Mouse (Mus musculus) heart, embryonic 13.5 days (tissue): Measurements from ENCODE around the gene Krt5. TPM values are rescaled to one million over a fixed set of nuclear protein-coding genes. Genes with fewer than 3 reads are reported as not detected.
"Not testable (repeated sequence)": the region's sequence is repeated elsewhere in the genome, so short reads cannot be mapped to it uniquely, and the experiment has no call there.

ENCODE experiments used
- ATAC-seq: fragments of 200-750 bp; cut with Nextera tagmentation; 2 replicates; pipeline ENCODE4 v1.8.0; 2017; ENCODE audit warnings: moderate TSS enrichment; ENCODE audit not compliant: insufficient number of reproducible peaks, low FRiP score, low TSS enrichment; ENCODE audit errors: extremely low read depth
- H3K27ac ChIP-seq: fragments of 300-500 bp; sonication (generic); replicated peaks from 2 replicates; pipeline ENCODE4 v1.5.1; 2015; ENCODE audit warnings: moderate library complexity, mild to moderate bottlenecking, inconsistent platforms
- H3K27me3 ChIP-seq: fragments of 300-500 bp; sonication (generic); replicated peaks from 2 replicates; pipeline ENCODE4 v1.6.1; 2015; ENCODE audit warnings: mild to moderate bottlenecking, inconsistent platforms
- H3K36me3 ChIP-seq: fragments of 300-500 bp; sonication (generic); 2 replicates; pipeline ENCODE4 v1.6.1; 2015; ENCODE audit warnings: mild to moderate bottlenecking, inconsistent platforms
- H3K4me1 ChIP-seq: fragments of 300-500 bp; sonication (generic); 2 replicates; pipeline ENCODE4 v1.6.1; 2015; ENCODE audit warnings: inconsistent platforms
- H3K4me2 ChIP-seq: fragments of 300-500 bp; sonication (generic); 2 replicates; pipeline ENCODE4 v1.6.1; 2015; ENCODE audit warnings: inconsistent platforms, mild to moderate bottlenecking, moderate library complexity
- H3K4me3 ChIP-seq: fragments of 300-500 bp; sonication (generic); 2 replicates; pipeline ENCODE4 v1.5.1; 2015; ENCODE audit warnings: moderate library complexity, mild to moderate bottlenecking, inconsistent platforms
- H3K9ac ChIP-seq: fragments of 300-500 bp; sonication (generic); 2 replicates; pipeline ENCODE4 v1.6.1; 2015; ENCODE audit warnings: inconsistent platforms, mild to moderate bottlenecking, moderate library complexity
- H3K9me3 ChIP-seq: fragments of 300-500 bp; sonication (generic); 2 replicates; pipeline ENCODE4 v1.6.1; 2016; ENCODE audit warnings: inconsistent platforms
- WGBS: fragments of 180-500 bp; shearing (Covaris S2); methylation state at CpG from one replicate; pipeline ENCODE4 v1.1.7; 2015; ENCODE audit warnings: mixed read lengths; 5-methylcytosine and 5-hydroxymethylcytosine counted together
- microRNA-seq: library from miRNA; unstranded; fragments of <30 nt; microRNA quantifications from one replicate; pipeline ENCODE4, GENCODE M21; 2016
- polyA plus RNA-seq: library from polyadenylated mRNA; unstranded; fragments of >200 nt; fragmentation: Nextera tagmentation; extraction: Ambion mirVana; gene quantifications from 2 replicates; pipeline ENCODE4 v1.2.1, GENCODE M21; 2015

Krt5 gene
- polyA plus RNA-seq, 1 experiment from 2014 or later = 3.6 TPM

- 66% methylated on average over 8 of the region's 8 CpGs for WGBS
- Histone ChIP-seq H3K36me3 (no peaks in the 10 kb centered on the region), H3K9ac (no peak overlapping the region), H3K4me2 (no peak overlapping the region), H3K4me3 (no peak overlapping the region), H3K27me3 (peaks cover 24% of the 10 kb centered on the region), H3K4me1 (no peaks in the 10 kb centered on the region), H3K27ac (no peak overlapping the region), H3K9me3 (no peaks in the 10 kb centered on the region)
- no peak for ATAC-seq
Observed at GRCm38 (mm10) chr15:101699866-101700265, 12.8 kb downstream of the Krt5 start.

- peaks cover 29% of the 10 kb centered on the region for H3K27me3 ChIP-seq
- no peak overlapping the region for H3K9ac ChIP-seq
- H3K4me1 ChIP-seq = no peaks in the 10 kb centered on the region
- 43% methylated on average over 3 of the region's 3 CpGs for WGBS
- ATAC-seq = no peak
- H3K4me3 ChIP-seq = no peak overlapping the region
- no peak overlapping the region for H3K4me2 ChIP-seq
- H3K27ac ChIP-seq = no peak overlapping the region
- H3K9me3 ChIP-seq = no peaks in the 10 kb centered on the region
- no peaks in the 10 kb centered on the region for H3K36me3 ChIP-seq
Observed at GRCm38 (mm10) chr15:101699192-101699591, 13.5 kb downstream of the Krt5 start.

GRCm38 (mm10) chr15:101697326-101698188 lies 15.1 kb downstream of the Krt5 start:
- WGBS = 59% methylated on average over 8 of the region's 8 CpGs
- H3K27me3 ChIP-seq = peaks cover 30% of the 10 kb centered on the region
- no peak overlapping the region for H3K27ac ChIP-seq
- no peaks in the 10 kb centered on the region for H3K36me3 ChIP-seq
- H3K9me3 ChIP-seq = no peaks in the 10 kb centered on the region
- ATAC-seq = no peak
- H3K9ac ChIP-seq = no peak overlapping the region
- H3K4me2 ChIP-seq = no peak overlapping the region
- H3K4me1 ChIP-seq = no peaks in the 10 kb centered on the region
- H3K4me3 ChIP-seq = no peak overlapping the region

GRCm38 (mm10) chr15:101694207-101694606 lies 18.5 kb downstream of the Krt5 start, which contains the start of gene Krt6a:
Krt6a (minus strand) TSS chr15:101694307.
- 73% methylated on average over 5 of the region's 5 CpGs for WGBS
- Histone ChIP-seq H3K4me1 (no peaks in the 10 kb centered on the region), H3K4me2 (no peak within 1 kb of the TSS), H3K27me3 (peaks cover 32% of the 10 kb centered on the region), H3K9ac (no peak within 1 kb of the TSS), H3K4me3 (no peak within 1 kb of the TSS), H3K9me3 (no peaks in the 10 kb centered on the region), H3K27ac (no peak within 1 kb of the TSS), H3K36me3 (no peaks in the 10 kb centered on the region)
- no peak for ATAC-seq

GRCm38 (mm10) chr15:101690460-101690859 lies 22.2 kb downstream of the Krt5 start:
- not testable (repeated sequence) for H3K9me3 ChIP-seq, H3K4me3 ChIP-seq, H3K27ac ChIP-seq, H3K9ac ChIP-seq, H3K4me2 ChIP-seq, ATAC-seq, H3K36me3 ChIP-seq, H3K4me1 ChIP-seq
- WGBS = 80% methylated on average over 5 of the region's 5 CpGs
- H3K27me3 ChIP-seq = peaks cover 12% of the 10 kb centered on the region

GRCm38 (mm10) chr15:101688161-101688560 lies 24.5 kb downstream of the Krt5 start:
- Histone ChIP-seq H3K4me3 (no peak overlapping the region), H3K4me2 (no peak overlapping the region), H3K27me3 (0 out of 2 replicates have a peak, but pooled peaks cover 4% of the 10 kb centered on the region), H3K9me3 (no peaks in the 10 kb centered on the region), H3K9ac (no peak overlapping the region), H3K27ac (no peak overlapping the region), H3K4me1 (no peaks in the 10 kb centered on the region), H3K36me3 (no peaks in the 10 kb centered on the region)
- ATAC-seq = no peak
- WGBS = 71% methylated on average over 2 of the region's 2 CpGs

- no peaks in the 10 kb centered on the region for H3K4me1 ChIP-seq
- H3K4me3 ChIP-seq = no peak within 1 kb of the TSS
- H3K27me3 ChIP-seq = 0 out of 2 replicates have a peak, but pooled peaks cover 8% of the 10 kb centered on the region
- no peak within 1 kb of the TSS for H3K4me2 ChIP-seq
- ATAC-seq = no peak
- no peak within 1 kb of the TSS for H3K9ac ChIP-seq
- H3K36me3 ChIP-seq = no peaks in the 10 kb centered on the region
- H3K27ac ChIP-seq = no peak within 1 kb of the TSS
- H3K9me3 ChIP-seq = no peaks in the 10 kb centered on the region
- WGBS = 77% methylated on average over 2 of the region's 2 CpGs
Observed at GRCm38 (mm10) chr15:101680187-101680586, 32.5 kb downstream of the Krt5 start, which contains the start of gene Krt6b. Krt6b (minus strand) TSS chr15:101680287.

GRCm38 (mm10) chr15:101675978-101676377 lies 36.7 kb downstream of the Krt5 start:
- no peak overlapping the region for H3K9ac ChIP-seq
- no peaks in the 10 kb centered on the region for H3K36me3 ChIP-seq
- no peak overlapping the region for H3K4me2 ChIP-seq
- 72% methylated on average over 1 of the region's 1 CpGs for WGBS
- no peaks in the 10 kb centered on the region for H3K9me3 ChIP-seq
- no peak for ATAC-seq
- H3K27me3 ChIP-seq = no peaks in the 10 kb centered on the region
- H3K4me3 ChIP-seq = no peak overlapping the region
- H3K4me1 ChIP-seq = no peaks in the 10 kb centered on the region
- H3K27ac ChIP-seq = no peak overlapping the region

Small RNAs within 50 kb of the gene (microRNA-seq; reads per million reads assigned to microRNA genes)
- not detected for gene Gm44323
- not detected for gene Gm44342
- gene Gm44383 = not detected

Other genes starting within 250 kb of the Krt5 start
- gene Krt81, start 249.1 kb downstream of the Krt5 start, polyA plus RNA-seq = not detected in 2 replicates
- not detected in 2 replicates for gene Krt86, start 239.4 kb downstream of the Krt5 start, polyA plus RNA-seq
- not detected in 2 replicates for gene Krt83, start 221.4 kb downstream of the Krt5 start, polyA plus RNA-seq
- gene Gm49425, start 195.6 kb downstream of the Krt5 start, polyA plus RNA-seq = not detected in 2 replicates
- gene Krt84, start 180.1 kb downstream of the Krt5 start, polyA plus RNA-seq = not detected in 2 replicates
- gene Krt82, start 162.2 kb downstream of the Krt5 start, polyA plus RNA-seq = not detected in 2 replicates
- not detected in 2 replicates for gene Krt90, start 149.9 kb downstream of the Krt5 start, polyA plus RNA-seq
- gene Krt75, start 139.0 kb downstream of the Krt5 start, polyA plus RNA-seq = not detected in 2 replicates
- gene Gm5414, start 84.7 kb downstream of the Krt5 start, polyA plus RNA-seq = not detected in 2 replicates
- gene Gm5478, start 65.5 kb downstream of the Krt5 start, polyA plus RNA-seq = not detected in 2 replicates
- gene Krt6b, start 32.6 kb downstream of the Krt5 start, polyA plus RNA-seq = not detected in 2 replicates
- gene Krt6a, start 18.6 kb downstream of the Krt5 start, polyA plus RNA-seq = not detected in 2 replicates
- gene Krt71, start 30.2 kb upstream of the Krt5 start, polyA plus RNA-seq = not detected in 2 replicates
- gene Krt72, start 73.6 kb upstream of the Krt5 start, polyA plus RNA-seq = not detected in 2 replicates
- gene Krt73, start 89.4 kb upstream of the Krt5 start, polyA plus RNA-seq = not detected in 2 replicates
- not detected in 2 replicates for gene Krt2, start 105.3 kb upstream of the Krt5 start, polyA plus RNA-seq
- 0.28 and 0.41 TPM in 2 replicates for gene Krt1, start 137.9 kb upstream of the Krt5 start, polyA plus RNA-seq
- not detected in 2 replicates for gene Krt77, start 156.8 kb upstream of the Krt5 start, polyA plus RNA-seq
- gene Krt76, start 180.0 kb upstream of the Krt5 start, polyA plus RNA-seq = not detected in 2 replicates
- 0.06 and 0.07 TPM in 2 replicates for gene Krt4, start 211.8 kb upstream of the Krt5 start, polyA plus RNA-seq
- gene Krt79, start 227.4 kb upstream of the Krt5 start, polyA plus RNA-seq = 0.45 and 0.56 TPM in 2 replicates
- not detected in 2 replicates for gene Krt78, start 241.4 kb upstream of the Krt5 start, polyA plus RNA-seq